Mouse (Mus musculus): ENCODE results near the gene Ctcf. TPM values are rescaled to one million over a fixed set of nuclear protein-coding genes. Genes with fewer than 3 reads are reported as not detected.

Gene Ctcf
- polyA plus RNA-seq, 1 experiment: 21.6 TPM

DNA sequence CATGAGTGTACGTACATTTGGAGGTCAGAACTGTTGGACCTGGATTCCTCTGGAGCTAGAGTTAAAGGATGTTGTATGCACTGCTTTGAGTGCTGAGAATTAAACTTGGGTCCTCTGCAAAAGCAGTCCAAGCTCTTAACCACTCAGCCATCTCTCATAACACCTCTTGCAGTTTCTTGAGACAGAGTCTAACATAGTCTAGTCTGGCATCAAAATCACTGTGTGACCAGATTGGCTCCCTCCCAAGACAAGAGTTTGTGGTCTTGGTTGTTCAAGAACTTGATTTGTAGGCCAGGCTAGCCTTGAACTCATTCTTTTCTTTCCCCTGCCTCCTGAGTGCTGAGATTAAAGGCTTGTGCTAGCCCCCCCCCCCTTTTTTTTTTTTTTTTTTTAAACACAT, 12.6 kb downstream of the Ctcf start:
- DNase-seq (ENCODE audit: low spot score): no peak

DNA sequence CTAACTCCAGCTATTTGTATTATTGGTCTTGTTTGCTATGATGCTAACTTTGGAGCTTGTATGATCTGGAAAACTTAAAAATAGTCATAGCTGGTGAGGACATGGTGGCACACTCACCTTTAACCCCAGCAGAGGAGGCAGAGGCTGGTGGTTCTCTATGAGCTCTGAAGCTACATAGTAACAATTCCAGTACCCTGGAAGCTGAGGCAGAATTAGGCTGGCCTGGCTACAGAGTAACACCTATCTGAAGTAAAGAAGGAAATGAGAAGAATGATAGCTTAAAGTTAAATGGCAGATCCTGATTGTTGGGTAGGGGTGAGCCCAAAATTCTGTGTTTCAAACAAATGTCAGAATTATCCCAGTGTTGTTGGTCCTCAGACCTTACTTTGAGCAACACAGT, 21.3 kb downstream of the Ctcf start:
- no peak for DNase-seq (ENCODE audit: low spot score)

DNA sequence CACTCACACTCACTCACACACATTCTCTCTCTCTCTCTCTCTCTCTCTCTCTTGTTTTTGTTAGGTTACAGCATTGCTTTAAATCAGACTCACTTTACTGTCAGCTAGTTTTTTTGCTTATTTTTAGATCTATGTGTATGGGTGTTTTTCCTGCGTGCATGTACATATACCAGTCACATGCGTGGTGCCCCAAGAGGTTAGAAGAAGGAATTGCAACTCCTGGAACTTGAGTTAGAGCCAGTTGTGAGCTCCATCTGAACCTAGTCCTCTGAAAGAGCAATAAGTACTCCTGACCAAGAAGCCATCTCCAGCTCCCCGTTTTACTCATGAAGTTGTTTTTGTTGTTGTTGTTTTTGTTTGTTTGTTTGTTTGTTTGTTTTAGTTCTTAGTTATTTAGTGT, 24.8 kb downstream of the Ctcf start:
- DNase-seq (ENCODE audit: low spot score): no peak

DNA sequence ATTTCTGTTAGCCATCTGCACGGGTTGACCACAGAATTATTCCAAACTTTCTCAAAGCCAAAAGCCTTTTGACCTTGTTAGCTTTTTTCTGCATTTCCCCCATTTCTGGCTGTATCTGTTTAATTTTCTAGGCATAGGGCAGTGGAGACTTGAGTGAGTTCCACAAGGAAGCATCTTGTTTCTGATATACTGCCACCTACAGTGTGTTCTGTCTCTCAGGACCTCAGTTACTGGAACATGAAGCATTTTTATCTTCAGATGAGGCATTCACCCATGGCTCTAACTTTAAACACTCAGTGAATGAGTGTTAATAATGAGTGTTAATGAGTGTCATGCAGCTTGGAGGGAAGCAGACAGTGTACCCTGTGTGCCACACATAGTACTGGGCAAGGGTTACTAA, 41.5 kb downstream of the Ctcf start:
- no peak for DNase-seq (ENCODE audit: low spot score)

DNA sequence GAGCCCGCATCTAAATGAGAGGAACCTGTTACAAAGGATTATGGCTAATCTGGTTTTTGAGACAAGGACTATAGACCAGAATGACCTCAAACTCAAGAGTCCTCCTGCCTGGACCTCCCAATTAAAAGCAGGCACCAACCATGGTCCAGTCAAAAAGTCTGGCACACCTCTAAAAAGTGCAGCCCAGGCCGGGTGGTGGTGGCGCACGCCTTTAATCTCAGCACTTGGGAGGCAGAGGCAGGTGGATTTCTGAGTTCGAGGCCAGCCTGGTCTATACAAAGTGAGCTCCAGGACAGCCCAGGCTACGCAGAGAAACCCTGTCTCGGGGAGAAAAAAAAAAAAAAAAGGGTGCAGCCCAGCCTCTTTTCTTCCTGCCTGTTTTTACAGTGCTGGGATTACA, 49.0 kb downstream of the Ctcf start:
- DNase-seq (ENCODE audit: low spot score): no peak

DNA sequence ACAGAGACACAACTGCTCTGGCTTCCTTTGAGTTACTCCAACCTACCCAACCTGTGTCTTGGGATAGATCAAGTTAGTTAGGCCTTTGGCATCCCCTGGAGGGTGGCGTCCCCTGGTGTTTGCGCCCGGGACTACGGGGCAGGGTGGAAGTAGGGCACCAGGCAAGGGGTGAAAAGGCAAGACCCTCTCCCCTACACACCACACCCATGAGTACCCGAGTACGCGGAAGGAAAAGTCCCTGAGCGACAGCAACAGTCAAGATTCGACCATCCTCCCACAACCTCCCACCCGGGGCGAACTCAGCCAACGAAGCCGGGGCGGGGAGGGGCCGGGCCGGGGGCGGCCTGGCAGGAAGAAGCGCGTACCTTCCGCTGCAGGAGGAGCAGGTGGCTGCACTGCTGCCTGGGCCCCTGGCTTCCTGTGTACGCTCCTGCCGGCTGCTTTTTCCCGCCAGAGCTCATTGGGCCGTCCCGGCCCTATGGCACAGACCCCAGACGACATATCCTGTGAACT, 49.5 kb downstream of the Ctcf start, which contains the start of gene Carmil2:
TSS of gene Carmil2 (plus strand) at position 479 of the 513 bp plus-strand sequence.
- peak; percentile 41 for DNase-seq (ENCODE audit: low spot score)

DNA sequence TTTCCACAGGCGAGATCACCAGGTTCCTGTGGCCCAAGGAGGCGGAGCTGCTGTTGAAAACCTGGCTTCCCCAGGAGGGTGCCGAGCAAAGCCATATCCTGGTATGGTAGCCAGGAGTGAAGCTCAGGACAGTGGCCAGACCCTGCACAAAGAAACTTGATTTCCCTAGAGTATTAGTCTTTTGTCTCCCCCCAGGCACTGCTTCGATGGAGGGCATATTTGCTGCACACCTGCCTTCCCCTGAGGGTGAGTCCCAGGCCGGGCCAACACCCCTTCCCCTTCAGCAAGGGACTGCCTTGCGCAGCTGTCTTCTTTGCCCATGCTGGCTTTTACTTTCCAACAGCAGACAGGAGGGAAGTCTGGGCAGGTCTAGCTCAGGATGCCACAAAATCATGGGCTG, 50.2 kb downstream of the Ctcf start:
- no peak for DNase-seq (ENCODE audit: low spot score)

DNA sequence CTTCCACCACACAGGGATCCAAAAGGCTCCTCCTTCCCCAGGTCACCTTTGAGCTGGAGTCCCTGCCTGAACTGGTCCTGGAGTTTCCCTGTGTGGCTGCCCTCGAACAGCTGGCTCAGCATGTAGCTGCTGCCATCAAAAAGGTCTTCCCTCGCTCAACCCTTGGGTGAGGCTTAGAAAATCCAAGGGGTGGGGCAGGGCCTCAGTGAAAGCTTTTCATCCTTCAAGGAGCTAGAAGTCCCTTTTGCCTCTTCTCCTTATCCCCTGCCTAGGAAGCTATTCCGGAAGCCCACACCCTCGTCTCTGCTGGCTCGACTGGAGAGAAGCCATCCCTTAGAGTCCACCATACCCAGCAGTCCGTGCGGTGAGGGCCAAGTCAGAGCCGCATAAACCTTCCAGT, 51.1 kb downstream of the Ctcf start:
- no peak for DNase-seq (ENCODE audit: low spot score)

DNA sequence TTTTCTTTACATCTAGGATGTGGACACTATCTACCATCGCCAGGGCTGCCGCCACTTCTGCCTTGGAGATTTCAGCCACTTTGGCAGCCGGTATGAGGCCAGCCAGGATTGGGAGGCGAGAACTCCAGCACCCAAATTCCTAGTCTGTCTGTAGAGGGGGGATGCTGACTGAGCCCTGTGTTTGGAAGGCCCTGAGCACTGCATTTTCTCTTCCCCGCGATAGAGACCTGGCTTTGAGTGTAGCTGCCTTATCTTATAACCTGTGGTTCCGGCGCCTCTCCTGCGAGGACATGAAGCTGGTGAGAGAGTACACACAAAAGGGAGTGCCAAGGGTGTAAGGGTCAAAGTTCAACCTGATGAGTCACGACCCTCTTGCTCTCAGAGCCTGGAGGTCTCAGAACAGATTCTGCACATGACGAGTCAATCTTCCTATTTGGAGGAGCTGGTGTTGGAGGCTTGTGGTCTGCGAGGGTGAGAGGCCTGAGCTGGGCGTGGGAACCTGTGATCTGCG, 51.9 kb downstream of the Ctcf start:
- no peak for DNase-seq (ENCODE audit: low spot score)

DNA sequence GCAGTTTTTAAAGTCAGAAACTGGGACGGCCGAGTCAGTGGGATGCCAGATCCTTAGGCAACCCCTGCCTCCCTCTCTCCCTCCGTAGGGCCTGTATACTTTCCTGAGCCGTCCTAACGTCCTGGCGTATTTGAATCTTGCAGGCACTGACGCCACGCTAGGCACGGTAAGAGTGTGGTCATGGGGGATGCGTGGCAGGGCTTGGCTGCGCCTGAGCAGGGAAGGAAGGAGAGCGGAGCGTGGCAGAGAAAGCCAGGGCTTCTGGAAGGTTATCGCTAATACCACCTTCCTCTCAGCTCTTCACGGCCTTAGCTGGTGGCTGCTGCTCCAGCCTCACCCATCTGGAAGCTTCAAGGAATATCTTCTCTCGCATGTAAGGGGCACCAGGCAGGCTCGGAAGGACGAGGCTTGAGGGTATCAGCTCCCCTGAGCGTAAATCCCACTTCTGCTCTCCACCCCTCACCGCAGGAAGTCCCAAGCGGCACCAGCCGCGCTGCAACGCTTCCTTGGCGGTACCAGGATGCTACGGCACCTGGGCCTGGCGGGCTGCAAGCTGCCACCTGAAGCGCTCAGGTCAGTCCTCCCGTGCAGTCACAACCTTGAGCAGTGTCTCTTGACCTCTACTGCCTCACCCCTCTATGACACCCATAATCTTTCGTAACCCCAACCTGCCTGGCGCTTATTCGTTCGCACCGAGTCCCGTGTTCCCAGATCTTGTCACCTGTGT, 53.1 kb downstream of the Ctcf start:
- DNase-seq (ENCODE audit: low spot score): no peak

DNA sequence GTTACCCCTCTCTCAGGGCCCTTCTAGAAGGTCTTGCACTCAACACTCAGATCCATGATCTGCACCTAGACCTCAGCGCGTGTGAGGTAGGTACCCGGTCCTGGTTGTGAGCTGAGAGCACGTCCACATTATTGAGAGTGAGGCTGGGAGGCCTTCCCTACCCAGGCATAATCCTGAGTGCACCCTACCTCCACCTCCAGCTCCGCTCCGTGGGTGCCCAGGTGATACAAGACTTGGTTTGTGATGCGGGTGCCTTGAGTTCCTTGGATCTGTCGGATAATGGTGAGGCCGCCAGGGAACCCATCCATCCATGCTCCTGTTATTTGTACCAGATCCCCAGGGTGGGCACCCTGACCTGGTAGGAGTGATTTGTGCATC, 53.6 kb downstream of the Ctcf start:
- no peak for DNase-seq (ENCODE audit: low spot score)

DNA sequence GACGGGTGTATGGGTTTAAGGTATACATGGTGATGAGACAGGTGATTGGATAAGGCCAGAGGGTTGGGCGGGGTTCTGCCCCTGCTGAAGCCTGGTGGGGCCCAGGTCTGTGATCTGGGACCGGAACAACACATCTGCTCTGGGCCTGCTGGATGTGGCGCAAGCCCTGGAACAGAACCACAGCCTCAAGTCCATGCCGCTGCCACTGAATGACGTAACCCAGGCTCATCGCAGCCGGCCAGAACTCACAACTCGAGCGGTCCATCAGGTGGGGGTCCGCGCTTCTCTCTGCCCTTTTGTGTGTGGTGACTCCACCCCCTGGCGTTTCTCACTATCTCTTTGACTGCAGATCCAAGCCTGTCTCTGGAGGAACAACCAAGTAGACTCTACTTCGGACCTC, 54.6 kb downstream of the Ctcf start:
- DNase-seq (ENCODE audit: low spot score): no peak

DNA sequence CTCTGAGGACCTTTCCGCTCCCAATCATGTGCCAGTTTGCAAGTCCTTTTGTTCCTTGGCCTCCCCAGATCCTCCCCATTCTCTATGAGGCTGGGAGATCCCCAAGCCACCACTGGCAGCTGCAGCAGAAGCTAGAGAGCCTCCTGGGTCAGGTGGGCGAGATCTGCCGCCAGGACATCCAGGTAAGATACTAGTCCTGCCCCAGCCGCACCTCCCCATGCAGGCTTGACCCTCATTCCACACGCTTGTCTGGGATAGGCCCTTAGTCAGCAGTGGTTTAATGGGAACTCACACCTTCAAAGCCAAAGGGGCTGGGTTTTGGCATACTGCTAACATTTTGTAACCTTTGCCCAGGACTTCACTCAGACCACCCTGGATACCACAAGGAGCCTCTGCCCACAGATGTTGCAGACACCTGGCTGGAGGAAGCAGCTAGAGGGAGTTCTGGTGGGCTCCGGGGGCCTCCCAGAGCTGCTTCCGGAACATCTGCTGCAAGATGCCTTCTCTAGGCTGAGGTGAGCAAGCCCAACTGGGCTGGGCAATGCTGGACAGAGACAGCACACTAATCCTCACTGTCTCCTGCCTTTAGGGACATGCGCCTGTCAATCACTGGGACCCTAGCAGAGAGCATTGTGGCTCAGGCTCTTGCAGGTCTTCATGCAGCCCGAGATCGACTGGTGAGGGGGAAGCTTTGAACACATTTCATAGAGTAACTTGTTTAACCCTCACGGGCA, 56.2 kb downstream of the Ctcf start:
- no peak for DNase-seq (ENCODE audit: low spot score)

DNA sequence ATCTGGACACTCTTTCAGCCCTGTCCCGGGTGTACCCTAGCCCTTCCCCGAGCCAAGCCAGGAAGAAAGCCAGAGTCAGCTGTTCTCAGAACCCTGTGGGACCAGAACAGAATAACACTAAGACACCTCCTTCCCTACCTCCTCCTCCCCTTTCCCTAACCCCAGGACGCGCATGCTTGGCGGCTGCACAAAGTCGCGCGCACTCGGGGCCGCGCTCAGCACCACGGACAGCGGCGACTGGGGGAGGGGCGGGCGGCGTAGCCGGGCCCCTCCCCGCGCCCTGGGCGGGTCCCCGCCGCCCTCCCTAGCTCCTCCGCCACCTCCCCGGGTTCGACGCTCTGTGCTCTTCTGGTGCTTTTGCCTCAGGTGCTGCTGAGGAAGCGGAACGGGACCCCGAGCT, 57.3 kb downstream of the Ctcf start:
- DNase-seq (ENCODE audit: low spot score): no peak

DNA sequence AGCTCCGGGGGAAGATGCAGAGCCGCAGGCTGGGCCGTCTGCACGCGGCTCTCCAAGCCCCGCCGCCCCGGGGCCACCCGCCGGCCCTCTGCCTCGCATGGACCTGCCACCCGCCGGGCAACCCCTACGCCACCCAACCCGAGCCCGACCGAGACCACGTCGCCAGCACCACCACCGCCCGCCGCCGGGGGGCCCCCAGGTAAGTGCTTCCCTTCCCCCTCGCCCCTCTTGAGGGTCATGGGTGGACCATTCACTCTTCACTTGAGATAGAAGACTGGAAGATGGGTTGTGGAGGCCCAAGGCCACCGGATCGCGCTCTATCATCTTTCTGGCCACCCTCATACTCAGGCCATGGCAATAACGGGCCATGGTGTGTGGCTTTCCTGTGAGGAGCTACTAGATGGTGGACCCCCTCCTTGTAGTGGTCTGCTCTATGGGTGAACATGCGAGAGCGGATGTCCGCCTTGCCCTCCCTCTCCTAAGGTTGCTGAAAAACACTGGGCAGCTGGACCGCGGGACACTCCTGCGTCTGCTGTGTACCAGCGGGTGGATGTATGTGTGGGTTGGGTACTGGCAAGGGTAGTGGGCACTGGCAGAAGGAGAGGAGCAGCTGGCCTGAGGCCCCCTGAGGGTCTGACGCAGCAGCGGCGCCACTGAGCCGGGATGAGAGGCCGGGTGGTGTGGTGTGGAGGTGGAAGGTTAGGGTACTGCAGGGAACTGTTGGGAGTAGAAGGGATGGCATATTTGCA, 57.9 kb downstream of the Ctcf start:
- no peak for DNase-seq (ENCODE audit: low spot score)

DNA sequence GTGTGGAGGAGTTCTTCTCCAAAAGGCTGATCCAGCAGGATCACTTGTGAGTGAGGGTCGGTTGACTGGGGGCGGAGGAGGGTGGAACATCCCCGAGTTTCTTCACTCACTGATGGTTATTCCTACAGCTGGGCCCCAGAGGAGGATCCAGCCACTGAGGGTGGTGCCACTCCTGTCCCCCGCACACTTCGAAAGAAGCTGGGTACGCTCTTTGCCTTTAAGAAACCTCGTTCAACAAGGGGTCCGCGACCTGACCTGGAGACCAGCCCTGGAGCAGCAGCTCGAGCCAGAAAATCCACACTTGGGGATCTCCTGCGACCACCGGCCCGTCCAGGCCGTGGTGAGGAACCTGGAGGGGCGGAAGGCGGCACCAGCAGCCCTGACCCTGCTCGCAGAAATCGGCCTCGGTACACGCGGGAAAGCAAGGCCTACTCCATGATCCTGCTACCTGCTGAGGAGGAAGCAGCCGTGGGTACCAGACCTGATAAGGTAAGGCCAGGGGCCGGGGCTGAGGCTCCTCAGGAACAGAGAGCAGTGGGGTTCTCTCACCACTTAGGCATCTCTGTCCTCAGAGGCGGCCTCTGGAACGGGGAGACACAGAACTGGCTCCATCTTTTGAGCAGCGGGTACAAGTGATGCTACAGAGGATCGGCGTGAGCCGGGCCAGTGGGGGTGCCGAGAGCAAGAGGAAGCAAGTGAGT, 58.9 kb downstream of the Ctcf start:
- DNase-seq (ENCODE audit: low spot score): no peak

DNA sequence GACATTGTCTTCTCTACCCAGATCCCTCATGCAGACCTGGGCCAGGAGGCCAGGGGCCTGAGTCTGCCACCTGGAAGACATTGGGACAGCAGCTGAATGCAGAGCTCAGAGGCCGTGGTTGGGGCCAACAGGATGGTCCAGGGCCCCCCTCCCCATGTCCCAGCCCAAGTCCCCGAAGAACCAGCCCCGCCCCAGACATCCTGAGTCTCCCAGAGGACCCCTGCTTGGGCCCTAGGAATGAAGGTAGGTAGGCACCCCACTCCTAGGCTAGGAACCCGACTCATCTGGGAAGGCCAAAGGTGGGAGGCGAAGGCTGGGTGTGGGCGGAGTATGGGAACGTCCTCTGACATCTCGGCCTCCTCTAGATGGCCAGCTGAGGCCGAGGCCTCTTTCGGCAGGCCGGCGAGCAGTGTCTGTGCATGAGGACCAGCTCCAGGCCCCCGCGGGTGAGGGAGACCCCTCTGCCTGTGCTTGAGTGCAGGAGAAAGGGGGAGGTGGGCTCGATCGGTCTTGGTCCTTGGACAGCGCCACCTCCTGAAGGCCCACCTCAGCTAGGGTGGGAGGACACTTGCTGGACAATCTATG, 60.9 kb downstream of the Ctcf start:
- no peak for DNase-seq (ENCODE audit: low spot score)

DNA sequence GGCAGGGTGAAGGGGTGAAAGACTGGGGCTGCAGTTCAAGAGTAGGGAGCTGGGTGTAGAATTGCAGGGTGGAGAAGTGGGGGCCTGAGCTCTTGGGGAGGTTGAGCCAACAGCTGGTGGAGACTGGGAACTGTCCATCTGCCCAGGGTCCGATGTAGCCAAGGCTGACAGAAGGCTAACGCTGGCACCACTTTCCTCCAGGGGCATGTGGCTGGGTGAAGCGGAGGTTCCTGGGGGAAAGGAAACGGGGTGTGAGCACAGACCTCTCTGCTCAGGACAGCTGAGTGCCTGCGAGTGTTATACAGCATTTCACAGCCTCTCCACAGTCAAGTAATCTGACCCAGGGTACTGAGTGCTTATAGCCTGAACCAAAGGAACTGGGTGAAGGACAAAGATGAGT, 62.4 kb downstream of the Ctcf start:
- no peak for DNase-seq (ENCODE audit: low spot score)

DNA sequence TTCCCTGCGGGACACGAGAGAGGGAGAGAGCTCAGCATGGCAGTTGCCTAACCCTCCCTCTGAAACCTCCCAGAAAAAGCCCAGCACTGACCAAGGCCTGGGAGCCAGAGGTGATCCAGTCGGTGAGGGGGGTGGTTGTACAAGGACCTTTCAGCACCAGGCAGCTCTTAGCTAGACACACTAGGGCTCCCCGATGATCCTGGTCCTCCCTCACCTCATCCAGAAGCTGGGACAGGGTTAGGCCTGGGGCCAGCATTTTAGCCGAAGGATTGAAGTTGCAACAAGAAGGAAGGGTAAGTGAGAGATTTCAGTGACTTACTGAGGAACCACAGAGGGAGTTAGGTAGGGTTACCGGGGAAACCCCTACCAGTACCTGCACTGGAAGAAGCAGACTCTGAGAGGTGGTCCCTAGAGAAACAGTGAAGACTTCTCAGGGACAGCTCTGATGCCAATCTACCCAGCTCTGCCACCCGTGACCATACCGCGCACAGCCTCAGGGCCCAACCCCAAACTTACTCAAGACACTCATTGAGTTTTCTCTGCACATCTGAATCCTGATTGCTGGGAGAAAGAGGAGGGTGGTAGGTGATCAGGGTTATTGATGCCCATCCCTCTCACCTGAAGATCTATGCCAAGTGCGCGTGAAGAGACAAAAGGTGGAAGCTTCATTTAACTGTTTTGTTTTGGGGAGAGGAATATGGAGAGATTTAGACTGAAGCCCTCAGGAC, 63.3 kb downstream of the Ctcf start:
- DNase-seq (ENCODE audit: low spot score): no peak

DNA sequence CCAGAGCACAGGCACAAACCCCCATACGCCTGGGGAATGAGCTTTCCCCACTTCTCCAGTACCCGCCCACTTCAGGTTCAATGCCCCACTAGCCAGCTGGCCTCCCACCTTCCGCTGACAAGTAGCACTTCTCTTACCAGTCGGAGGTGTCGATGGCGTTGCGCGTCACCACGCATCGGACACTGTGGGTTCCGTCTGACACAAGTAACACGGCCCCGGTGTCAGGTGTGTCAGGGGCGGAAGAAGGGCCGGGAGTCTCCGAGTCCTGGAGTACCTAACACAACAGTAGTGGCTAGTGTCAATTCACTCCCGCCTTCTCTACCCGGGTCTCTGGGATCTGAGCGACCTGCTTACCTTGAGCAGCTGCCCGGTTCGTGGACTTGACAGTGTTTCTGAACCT, 64.2 kb downstream of the Ctcf start:
- peak; percentile 46 for DNase-seq (ENCODE audit: low spot score)
